Mouse (Mus musculus): ENCODE measurements around the gene Abhd14b.

DNA sequence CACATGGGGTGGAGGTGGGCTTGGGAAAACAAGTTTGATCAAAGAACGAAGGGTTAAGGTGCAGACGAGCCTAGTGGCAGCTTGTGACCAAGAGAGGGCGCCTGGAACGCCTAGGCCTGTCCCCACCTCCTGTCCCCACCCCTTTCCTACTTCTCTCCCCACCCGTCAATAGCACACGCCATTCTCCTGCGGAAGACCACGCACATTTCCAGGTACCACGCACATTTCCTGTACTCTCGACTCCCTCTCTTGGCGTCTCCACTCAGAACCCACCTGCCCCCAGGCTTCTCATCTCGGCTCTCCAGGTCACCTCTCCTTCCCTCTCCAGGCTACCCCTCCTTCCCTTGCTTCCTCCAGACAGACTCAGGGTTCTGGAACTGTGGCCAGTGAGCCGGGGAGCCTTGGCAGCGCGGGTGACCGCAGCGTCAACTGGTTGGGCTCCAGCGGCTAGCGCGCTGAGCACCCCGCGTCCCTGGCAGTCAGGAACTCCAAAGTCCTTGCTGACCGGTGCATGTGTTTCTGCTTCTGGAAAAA is 1.3 kb downstream of the Abhd14b start:
- TF ChIP-seq CTCF (IDR thresholded peaks at IDR 0.05; ENCODE audit: insufficient read depth, low read length): peak; percentile 81
- TF ChIP-seq POLR2A (IDR thresholded peaks at IDR 0.05; ENCODE audit: borderline replicate concordance, extremely low read depth, low read depth, low read length): peak; percentile 91; the same call in 1 of the 2 replicates

All from lung, adult 2 months (tissue).